Mouse (Mus musculus) lung, embryonic 15.5 days (tissue): ENCODE measurements at regions not wholly inside any gene's neighbourhood (a gene's known extent, or its start where the extent isn't known, plus 50 kb on each side); places are given as distances from the start of the nearest gene placed in this dataset.
A peak's percentile ranks its signal among the peaks of the same experiment; 100 is the strongest.

Source experiments
- ATAC-seq: fragments of 200-750 bp; cut with Nextera tagmentation; 2 replicates; pipeline ENCODE4 v1.8.0; 2017; ENCODE audit warnings: moderate number of reproducible peaks, borderline replicate concordance; ENCODE audit not compliant: low FRiP score, low TSS enrichment; ENCODE audit errors: extremely low read depth
- H3K27ac ChIP-seq: fragments of 300-500 bp; sonication (generic); 2 replicates; pipeline ENCODE4 v1.5.1; 2015; ENCODE audit warnings: moderate library complexity, mild to moderate bottlenecking, inconsistent platforms
- H3K27me3 ChIP-seq: fragments of 300-500 bp; sonication (generic); 2 replicates; pipeline ENCODE4 v1.6.1; 2015; ENCODE audit warnings: inconsistent platforms
- H3K36me3 ChIP-seq: fragments of 300-500 bp; sonication (generic); 2 replicates; pipeline ENCODE4 v1.6.1; 2015; ENCODE audit warnings: inconsistent platforms
- H3K4me1 ChIP-seq: fragments of 300-500 bp; sonication (generic); 2 replicates; pipeline ENCODE4 v1.6.1; 2015; ENCODE audit warnings: inconsistent platforms
- H3K4me2 ChIP-seq: fragments of 300-500 bp; sonication (generic); 2 replicates; pipeline ENCODE4 v1.6.1; 2015; ENCODE audit warnings: inconsistent platforms, mild to moderate bottlenecking, moderate library complexity
- H3K4me3 ChIP-seq: fragments of 300-500 bp; sonication (generic); 2 replicates; pipeline ENCODE4 v1.5.1; 2015; ENCODE audit warnings: mild to moderate bottlenecking, inconsistent platforms
- H3K9ac ChIP-seq: fragments of 300-500 bp; sonication (generic); 2 replicates; pipeline ENCODE4 v1.6.1; 2015; ENCODE audit warnings: inconsistent platforms
- H3K9me3 ChIP-seq: fragments of 300-500 bp; sonication (generic); 2 replicates; pipeline ENCODE4 v1.6.1; 2016; ENCODE audit warnings: inconsistent platforms
- WGBS: fragments of 180-500 bp; shearing (Covaris S2); methylation state at CpG from one replicate; pipeline ENCODE4 v1.1.7; 2015; 5-methylcytosine and 5-hydroxymethylcytosine counted together

DNA sequence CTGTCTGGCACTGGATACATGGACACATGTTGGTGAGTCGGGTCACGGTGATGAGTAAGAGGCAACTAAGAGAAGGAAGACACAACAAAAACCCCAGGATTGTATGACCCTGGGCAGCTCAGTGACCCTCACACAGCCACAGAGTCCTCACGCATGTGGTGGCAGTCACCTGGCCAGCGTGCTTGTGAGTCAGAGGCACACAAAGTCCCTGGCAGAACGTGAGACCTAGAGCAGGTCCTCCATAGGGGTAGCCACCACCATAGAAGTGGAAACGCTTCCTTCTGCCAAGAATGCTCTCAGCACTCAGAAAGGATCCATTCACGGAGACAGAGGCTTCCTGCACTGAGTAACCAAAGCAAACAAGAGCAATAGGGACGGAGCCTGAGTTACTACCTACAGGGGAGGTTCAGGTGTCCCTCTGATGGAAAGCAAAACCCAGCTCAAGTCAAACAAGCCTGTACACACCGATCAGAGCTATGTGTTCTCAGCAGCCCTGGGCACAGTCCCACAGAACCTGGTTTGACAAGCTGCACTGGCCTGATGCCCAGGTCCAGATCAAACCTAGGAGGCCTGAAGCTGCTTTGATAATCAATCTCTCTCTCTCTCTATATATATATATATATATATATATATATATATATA lies 206.4 kb upstream of the Gm26657 start:
- Histone ChIP-seq H3K27me3 (no peaks in the 10 kb centered on the region), H3K4me1 (peaks cover 9% of the 10 kb centered on the region; the same call in 1 of the 2 replicates), H3K27ac (0 out of 2 replicates have a peak overlapping the region, but pooled peaks have one; percentile 10), H3K4me2 (no peak overlapping the region), H3K9me3 (no peaks in the 10 kb centered on the region), H3K36me3 (no peaks in the 10 kb centered on the region), H3K4me3 (no peak overlapping the region), H3K9ac (no peak overlapping the region)
- peak; percentile 70; the same call in 1 of the 2 replicates for ATAC-seq
- 60% methylated on average over 9 of the region's 9 CpGs for WGBS

DNA sequence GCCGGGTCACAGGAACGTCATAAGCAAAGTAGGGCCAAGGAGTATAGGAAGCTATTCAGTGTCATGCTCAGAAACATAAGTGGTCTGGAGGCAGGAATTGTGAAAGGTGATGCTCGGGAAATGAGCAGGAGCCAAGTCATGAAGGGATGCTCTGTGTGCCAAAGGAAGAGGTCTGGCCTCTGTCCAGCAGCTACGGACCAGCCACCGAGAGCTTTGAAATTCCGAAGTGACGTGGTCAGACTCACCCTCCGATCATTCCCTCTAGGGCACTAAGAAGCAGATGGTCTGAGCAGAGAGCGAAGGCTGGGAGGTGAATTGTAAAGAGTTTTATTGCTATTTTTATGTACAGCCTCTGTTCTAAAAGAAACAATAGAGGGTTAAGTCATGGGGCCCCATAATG lies 206.9 kb upstream of the Gm26657 start:
- Histone ChIP-seq H3K4me1 (peaks cover 9% of the 10 kb centered on the region; the same call in 1 of the 2 replicates), H3K4me2 (no peak overlapping the region), H3K27me3 (no peaks in the 10 kb centered on the region), H3K4me3 (no peak overlapping the region), H3K9me3 (no peaks in the 10 kb centered on the region), H3K9ac (no peak overlapping the region), H3K27ac (0 out of 2 replicates have a peak overlapping the region, but pooled peaks have one; percentile 10), H3K36me3 (no peaks in the 10 kb centered on the region)
- WGBS, result 44% methylated on average over 9 of the region's 9 CpGs
- no peak for ATAC-seq

DNA sequence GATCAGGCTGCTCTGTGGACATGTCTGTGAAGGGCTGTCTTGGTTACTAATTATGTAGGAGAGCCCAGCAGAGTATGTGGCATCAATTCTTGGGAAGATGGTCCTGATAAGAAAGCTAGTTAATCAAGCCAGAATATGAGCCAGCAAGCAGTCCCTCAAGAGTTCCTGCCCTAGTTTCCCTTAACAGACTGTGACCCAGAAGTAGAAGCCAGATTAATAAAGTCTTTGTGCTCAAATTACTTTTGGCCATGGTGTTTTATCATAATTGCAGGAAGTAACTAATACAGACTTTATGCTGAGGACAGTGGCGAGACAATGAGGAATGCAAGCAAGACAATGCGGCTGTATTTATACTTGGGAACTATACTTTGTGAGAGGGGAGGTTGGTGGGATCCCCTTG lies 211.3 kb upstream of the Gm26657 start:
- no peak overlapping the region for H3K27ac ChIP-seq
- H3K4me2 ChIP-seq, result no peak overlapping the region
- H3K36me3 ChIP-seq, result no peaks in the 10 kb centered on the region
- no peaks in the 10 kb centered on the region for H3K9me3 ChIP-seq
- no peak for ATAC-seq
- no peaks in the 10 kb centered on the region for H3K27me3 ChIP-seq
- no peak overlapping the region for H3K4me3 ChIP-seq
- 74% methylated on average over 2 of the region's 2 CpGs for WGBS
- no peak overlapping the region for H3K9ac ChIP-seq
- H3K4me1 ChIP-seq, result peaks cover 9% of the 10 kb centered on the region; the same call in 1 of the 2 replicates

DNA sequence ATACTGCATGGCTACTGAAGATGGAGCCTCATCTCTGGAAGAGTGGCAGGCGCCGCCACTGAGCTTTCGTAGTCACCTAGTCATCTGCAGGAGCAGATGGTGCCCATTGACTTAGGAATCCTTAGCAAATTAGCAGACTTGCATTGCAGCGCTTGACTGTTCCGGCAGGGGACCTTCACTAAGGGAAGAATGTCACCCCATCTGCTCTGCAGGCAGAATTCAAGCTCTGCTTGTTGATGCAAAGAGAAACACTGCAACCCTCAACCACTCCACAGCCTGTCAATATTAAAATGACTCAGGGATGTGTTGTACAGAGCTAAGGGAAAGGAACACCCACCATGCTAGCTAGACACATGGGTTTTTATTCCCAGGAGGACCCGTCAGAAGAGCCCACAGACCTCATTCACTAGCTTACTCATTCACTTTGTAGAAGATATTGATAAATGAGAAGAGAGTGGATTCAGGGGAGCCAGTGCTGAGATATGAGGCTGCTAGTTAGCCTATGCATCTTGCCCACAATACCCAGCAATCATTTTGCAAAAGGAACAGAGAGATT lies 215.4 kb upstream of the Gm26657 start:
- Histone ChIP-seq H3K27ac (no peak overlapping the region), H3K9me3 (no peaks in the 10 kb centered on the region), H3K4me3 (no peak overlapping the region), H3K4me2 (no peak overlapping the region), H3K27me3 (no peaks in the 10 kb centered on the region), H3K4me1 (no peaks in the 10 kb centered on the region), H3K9ac (no peak overlapping the region), H3K36me3 (no peaks in the 10 kb centered on the region)
- ATAC-seq, result no peak
- WGBS, result 84% methylated on average over 6 of the region's 6 CpGs

DNA sequence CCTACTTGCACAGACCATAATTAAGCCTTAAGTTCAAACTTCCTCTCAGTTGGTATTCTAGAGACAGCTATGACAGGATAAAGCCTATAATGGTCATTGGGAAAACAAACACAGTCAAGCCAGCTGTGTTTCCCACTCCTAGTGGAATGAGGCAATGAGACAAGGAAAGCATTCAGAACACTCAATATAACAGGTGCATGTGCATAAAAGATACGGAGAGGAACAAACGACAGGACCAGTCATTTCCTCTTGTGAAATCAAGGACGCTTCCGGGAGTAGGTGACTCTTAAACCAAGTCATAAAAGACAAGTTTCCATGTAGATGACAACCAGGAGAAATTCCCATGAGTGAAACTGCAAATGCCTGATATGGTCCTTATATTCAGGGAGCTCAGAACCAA lies 232.1 kb upstream of the Gm26657 start:
- Histone ChIP-seq H3K9ac (no peak overlapping the region), H3K9me3 (no peaks in the 10 kb centered on the region), H3K27ac (no peak overlapping the region), H3K4me1 (no peaks in the 10 kb centered on the region), H3K4me3 (no peak overlapping the region), H3K27me3 (no peaks in the 10 kb centered on the region), H3K36me3 (no peaks in the 10 kb centered on the region), H3K4me2 (no peak overlapping the region)
- WGBS, result 82% methylated on average over 4 of the region's 4 CpGs
- ATAC-seq, result no peak

DNA sequence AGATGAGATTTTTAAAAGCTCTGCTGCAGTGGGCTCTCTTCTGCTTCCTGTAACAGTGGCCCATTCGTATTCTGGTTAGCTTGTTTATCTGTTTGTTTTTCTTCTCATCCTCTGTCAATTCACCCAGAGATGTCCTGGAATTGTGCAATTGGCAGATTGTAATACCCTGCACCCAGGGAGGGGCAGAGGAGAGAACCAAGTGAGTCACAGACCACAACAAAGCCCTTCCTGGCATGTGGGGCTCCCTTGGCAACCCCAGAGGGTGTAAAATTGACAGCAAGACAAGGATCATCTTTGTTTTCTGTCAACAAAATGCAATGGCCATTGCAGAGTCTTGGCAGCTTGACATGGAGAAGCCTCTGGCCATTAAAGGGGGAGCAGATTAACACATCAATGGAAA lies 233.1 kb upstream of the Gm26657 start:
- H3K36me3 ChIP-seq, result no peaks in the 10 kb centered on the region
- 0 out of 2 replicates have a peak, but pooled peaks cover 3% of the 10 kb centered on the region for H3K4me1 ChIP-seq
- no peak overlapping the region for H3K27ac ChIP-seq
- H3K4me3 ChIP-seq, result no peak overlapping the region
- H3K9ac ChIP-seq, result no peak overlapping the region
- 70% methylated on average over 1 of the region's 1 CpGs for WGBS
- H3K9me3 ChIP-seq, result no peaks in the 10 kb centered on the region
- ATAC-seq, result no peak
- H3K27me3 ChIP-seq, result no peaks in the 10 kb centered on the region
- H3K4me2 ChIP-seq, result no peak overlapping the region

DNA sequence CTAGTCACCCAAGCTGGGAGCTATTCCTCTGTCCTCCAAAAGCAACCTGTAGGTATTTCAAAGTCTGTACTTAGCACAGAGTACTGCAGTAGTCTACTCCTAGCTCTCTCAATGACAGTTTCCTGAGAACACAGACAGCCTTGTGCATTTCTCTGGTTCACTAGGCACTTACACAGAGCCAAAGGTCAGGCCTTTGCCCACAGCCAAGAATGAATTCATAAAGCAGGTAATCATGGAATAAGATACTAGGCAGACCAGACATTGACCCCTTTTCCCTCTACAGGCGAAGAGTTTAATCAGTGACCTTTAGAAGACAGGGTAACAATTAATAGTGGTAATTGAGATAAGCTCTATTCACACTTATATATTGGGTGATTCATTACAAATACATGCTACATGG lies 233.8 kb upstream of the Gm26657 start:
- 57% methylated on average over 1 of the region's 1 CpGs for WGBS
- H3K9me3 ChIP-seq, result no peaks in the 10 kb centered on the region
- no peak for ATAC-seq
- no peak overlapping the region for H3K4me2 ChIP-seq
- no peaks in the 10 kb centered on the region for H3K27me3 ChIP-seq
- no peak overlapping the region for H3K4me3 ChIP-seq
- H3K9ac ChIP-seq, result no peak overlapping the region
- 0 out of 2 replicates have a peak, but pooled peaks cover 3% of the 10 kb centered on the region for H3K4me1 ChIP-seq
- H3K27ac ChIP-seq, result no peak overlapping the region
- no peaks in the 10 kb centered on the region for H3K36me3 ChIP-seq

DNA sequence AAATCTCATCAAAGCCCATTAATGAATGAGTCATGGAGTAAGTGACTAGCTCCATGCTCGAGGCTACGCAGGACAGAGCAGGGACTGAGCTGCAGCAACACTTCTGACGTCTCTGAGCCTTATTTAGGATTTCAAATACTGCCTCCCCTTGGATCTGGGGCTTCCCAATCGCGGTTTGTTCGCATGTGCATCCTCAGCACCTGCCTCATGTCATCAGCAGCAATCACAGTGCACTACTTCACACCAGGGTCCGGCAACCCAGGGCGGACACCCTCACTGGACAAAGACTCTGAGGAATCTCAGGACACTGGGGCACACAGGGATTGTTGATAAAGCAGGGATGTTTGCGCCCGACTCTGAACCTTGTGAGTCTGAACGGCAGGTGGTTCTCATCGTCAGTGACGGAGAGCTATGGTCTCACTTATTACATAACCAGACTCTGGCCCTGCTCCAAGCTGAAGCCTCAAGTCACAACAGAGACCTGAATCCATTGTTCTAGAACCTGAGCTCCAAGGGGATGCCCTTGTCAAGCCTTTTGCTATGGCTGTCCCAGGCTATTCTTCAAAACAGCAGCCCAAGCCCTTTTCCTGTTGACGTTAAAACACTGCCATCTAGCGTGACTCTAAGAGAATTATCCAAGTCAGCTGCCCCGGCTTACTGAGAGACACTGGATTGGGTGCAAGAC lies 247.2 kb upstream of the Gm26657 start:
- Histone ChIP-seq H3K36me3 (no peaks in the 10 kb centered on the region), H3K9ac (no peak overlapping the region), H3K9me3 (no peaks in the 10 kb centered on the region), H3K27me3 (peaks cover 12% of the 10 kb centered on the region; the same call in 1 of the 2 replicates), H3K27ac (no peak overlapping the region), H3K4me3 (no peak overlapping the region), H3K4me2 (0 out of 2 replicates have a peak overlapping the region, but pooled peaks have one; percentile 18), H3K4me1 (peaks cover 7% of the 10 kb centered on the region; the same call in 1 of the 2 replicates)
- 24% methylated on average over 16 of the region's 16 CpGs for WGBS
- ATAC-seq, result no peak

DNA sequence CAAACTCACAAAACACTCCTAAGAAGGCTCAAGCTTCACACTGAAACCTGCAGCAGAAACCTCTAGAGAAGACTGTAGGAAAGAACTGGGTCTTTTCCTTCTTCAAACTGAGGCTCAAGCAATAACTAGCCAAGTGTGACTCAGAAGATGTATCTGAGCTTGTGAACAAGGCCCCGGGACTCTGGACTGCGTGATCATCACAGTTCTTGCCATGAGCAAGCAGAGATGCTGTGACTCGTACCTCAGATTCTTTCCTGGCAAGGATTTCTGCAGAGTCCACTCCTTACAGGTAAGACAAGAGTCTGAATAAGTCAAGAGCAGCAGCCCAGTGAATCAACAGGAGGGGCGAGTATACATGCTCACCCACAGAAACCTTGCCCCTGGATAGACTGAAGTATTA lies 250.5 kb upstream of the Gm26657 start:
- Histone ChIP-seq H3K36me3 (no peaks in the 10 kb centered on the region), H3K27ac (no peak overlapping the region), H3K4me1 (peaks cover 7% of the 10 kb centered on the region; the same call in 1 of the 2 replicates), H3K4me2 (no peak overlapping the region), H3K4me3 (no peak overlapping the region), H3K27me3 (peaks cover 10% of the 10 kb centered on the region; the same call in 1 of the 2 replicates), H3K9ac (no peak overlapping the region), H3K9me3 (no peaks in the 10 kb centered on the region)
- 84% methylated on average over 4 of the region's 4 CpGs for WGBS
- no peak for ATAC-seq

DNA sequence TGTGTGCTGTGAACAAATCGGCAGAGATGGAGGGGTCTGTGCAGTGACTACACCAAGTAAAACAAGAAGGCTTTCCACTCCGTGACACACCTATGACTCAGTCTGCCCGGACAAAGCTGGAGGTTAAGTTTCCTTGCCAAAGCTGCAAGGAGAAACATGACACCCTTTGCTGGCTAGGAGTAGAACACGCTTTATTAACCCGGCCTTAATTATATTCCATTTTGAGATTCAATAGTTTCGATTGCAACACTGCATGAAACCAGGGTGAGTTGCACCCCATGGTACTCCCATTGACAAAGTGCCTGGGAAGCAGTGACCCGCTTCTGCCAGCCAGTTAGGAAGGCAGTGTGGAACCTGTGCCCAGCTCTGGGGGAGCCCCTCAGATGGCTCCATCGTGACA lies 256.2 kb upstream of the Gm26657 start:
- Histone ChIP-seq H3K9ac (no peak overlapping the region), H3K27me3 (no peaks in the 10 kb centered on the region), H3K4me3 (no peak overlapping the region), H3K36me3 (no peaks in the 10 kb centered on the region), H3K9me3 (no peaks in the 10 kb centered on the region), H3K4me1 (0 out of 2 replicates have a peak, but pooled peaks cover 2% of the 10 kb centered on the region), H3K27ac (no peak overlapping the region), H3K4me2 (no peak overlapping the region)
- 84% methylated on average over 8 of the region's 8 CpGs for WGBS
- ATAC-seq, result no peak

DNA sequence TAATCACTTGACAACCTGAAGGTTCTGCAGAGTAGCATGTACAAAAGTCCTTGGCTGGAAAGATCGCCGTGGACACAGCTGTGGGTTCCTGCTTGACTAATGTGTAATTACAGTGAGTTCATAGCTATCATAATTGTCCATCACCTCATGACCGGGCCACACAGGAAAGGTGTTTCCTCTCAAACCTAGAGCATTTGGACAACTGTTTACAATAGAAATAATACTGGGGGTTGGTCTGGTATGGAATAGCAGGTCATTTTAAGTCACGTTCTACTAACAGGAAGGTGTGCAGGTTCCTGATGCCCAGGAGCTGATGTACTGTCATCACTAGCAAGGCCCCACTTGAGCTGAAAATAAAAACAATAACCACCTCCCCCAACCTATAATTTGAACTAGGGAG lies 283.1 kb upstream of the Gm26657 start:
- no peak; the same call in 1 of the 2 replicates for ATAC-seq
- 71% methylated on average over 4 of the region's 4 CpGs for WGBS

DNA sequence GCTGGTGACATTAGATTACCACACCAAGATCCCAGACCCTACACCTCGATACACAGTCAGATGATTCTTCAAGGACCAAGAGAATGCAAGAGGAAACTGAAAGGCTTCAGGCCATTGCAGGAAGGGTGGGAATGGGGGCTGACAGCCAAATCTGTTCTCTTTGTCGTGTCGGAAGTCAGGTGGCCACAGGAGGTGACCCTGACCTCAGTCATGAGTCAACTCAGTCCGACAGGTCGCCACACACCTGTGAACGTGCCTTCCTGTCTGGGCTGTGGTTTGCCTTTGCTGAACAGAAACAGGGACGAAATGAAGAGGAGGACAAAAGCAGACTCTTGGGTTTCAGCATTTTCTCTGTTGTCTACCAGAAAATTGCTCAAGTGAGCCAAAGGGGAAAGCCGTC lies 318.3 kb upstream of the Gm26657 start:
- no peaks in the 10 kb centered on the region for H3K36me3 ChIP-seq
- H3K27ac ChIP-seq, result no peak overlapping the region
- H3K4me2 ChIP-seq, result no peak overlapping the region
- H3K4me1 ChIP-seq, result no peaks in the 10 kb centered on the region
- 54% methylated on average over 8 of the region's 8 CpGs for WGBS
- no peak overlapping the region for H3K4me3 ChIP-seq
- no peak overlapping the region for H3K9ac ChIP-seq
- no peaks in the 10 kb centered on the region for H3K27me3 ChIP-seq
- no peaks in the 10 kb centered on the region for H3K9me3 ChIP-seq
- ATAC-seq, result no peak

More for the DNA sequence above, 283.1 kb upstream of the Gm26657 start:
- no peak overlapping the region for H3K9ac ChIP-seq
- no peak overlapping the region for H3K27ac ChIP-seq
- H3K4me3 ChIP-seq, result no peak overlapping the region
- H3K4me1 ChIP-seq, result no peaks in the 10 kb centered on the region
- H3K4me2 ChIP-seq, result no peak overlapping the region
- no peaks in the 10 kb centered on the region for H3K9me3 ChIP-seq
- no peaks in the 10 kb centered on the region for H3K36me3 ChIP-seq
- H3K27me3 ChIP-seq, result no peaks in the 10 kb centered on the region
